Mouse (Mus musculus): Measurements from ENCODE around the gene Gm49336. TPM values are rescaled to one million over a fixed set of nuclear protein-coding genes. Genes with fewer than 3 reads are reported as not detected.

Gene Gm49336
- total RNA-seq, 1 experiment, result 29.6 TPM

- Histone ChIP-seq H3K9ac (ENCODE audit: insufficient read depth, low read depth, low read length, poor library complexity, severe bottlenecking) (peak overlapping the region; percentile 72; the same call in 1 of the 2 replicates), H3K4me1 (ENCODE audit: control insufficient read depth in 2 of 2, insufficient read depth in 2 of 2, low read length in 2 of 2, poor library complexity in 1 of 2) (peaks cover 0 to 6% of the 10 kb centered on the region in 2 experiments; a peak in 3 of 4 replicates), H3K27ac (ENCODE audit: insufficient read depth, low read depth, low read length, poor library complexity, severe bottlenecking) (no peak overlapping the region), H3K36me3 (ENCODE audit: control insufficient read depth, insufficient read depth, low read length, poor library complexity, severe bottlenecking) (no peaks in the 10 kb centered on the region), H3K4me3 (ENCODE audit: insufficient read depth in 1 of 2, low read depth in 1 of 2, low read length in 2 of 2, poor library complexity in 1 of 2, severe bottlenecking in 1 of 2) (peak overlapping the region; percentile 63 to 83), H3K9me3 (ENCODE audit: control insufficient read depth, insufficient read depth, low read depth, low read length) (no peaks in the 10 kb centered on the region)
- DNase-seq (ENCODE audit: low read depth, low spot score), result no peak
- no peak for TF ChIP-seq ZC3H11A (IDR thresholded peaks at IDR 0.05; ENCODE audit: borderline replicate concordance, low read depth, low read length)
- no peak for TF ChIP-seq CHD2 (IDR thresholded peaks at IDR 0.05; ENCODE audit: low read depth, low read length)
- no peak for TF ChIP-seq HCFC1 (IDR thresholded peaks at IDR 0.05; ENCODE audit: borderline replicate concordance, insufficient read depth, low read length)
- no peak for TF ChIP-seq MAFK (IDR thresholded peaks at IDR 0.05; ENCODE audit: insufficient read depth, low read depth, low read length)
- in situ Hi-C loops (cut with MboI; ENCODE audit: low sequenced_read_pairs in 2 of 2, unreplicated experiment in 2 of 2), result no loop called here
Measured at GRCm38 (mm10) chr14:60177614-60178570, 73.4 kb downstream of the Gm49336 start.

GRCm38 (mm10) chr14:60176891-60177613 lies 74.3 kb downstream of the Gm49336 start:
- H3K36me3 ChIP-seq (ENCODE audit: control insufficient read depth, insufficient read depth, low read length, poor library complexity, severe bottlenecking), result no peaks in the 10 kb centered on the region
- TF ChIP-seq HCFC1 (IDR thresholded peaks at IDR 0.05; ENCODE audit: borderline replicate concordance, insufficient read depth, low read length) (peak; percentile 53; the same call in 1 of the 2 replicates), ZC3H11A (IDR thresholded peaks at IDR 0.05; ENCODE audit: borderline replicate concordance, low read depth, low read length) (no peak)
- DNase-seq (ENCODE audit: low read depth, low spot score), result no peak
- H3K4me3 ChIP-seq (ENCODE audit: insufficient read depth in 1 of 2, low read depth in 1 of 2, low read length in 2 of 2, poor library complexity in 1 of 2, severe bottlenecking in 1 of 2), result peak overlapping the region; percentile 63 to 83
- in situ Hi-C loops (cut with MboI; ENCODE audit: low sequenced_read_pairs in 2 of 2, unreplicated experiment in 2 of 2), result no loop called here
- H3K9ac ChIP-seq (ENCODE audit: insufficient read depth, low read depth, low read length, poor library complexity, severe bottlenecking), result peak overlapping the region; percentile 72
- no peak overlapping the region for H3K27ac ChIP-seq (ENCODE audit: insufficient read depth, low read depth, low read length, poor library complexity, severe bottlenecking)
- no peaks in the 10 kb centered on the region for H3K9me3 ChIP-seq (ENCODE audit: control insufficient read depth, insufficient read depth, low read depth, low read length)
- H3K4me1 ChIP-seq (ENCODE audit: control insufficient read depth in 2 of 2, insufficient read depth in 2 of 2, low read length in 2 of 2, poor library complexity in 1 of 2), result peaks cover 0 to 6% of the 10 kb centered on the region in 2 experiments; a peak in 3 of 4 replicates

- Histone ChIP-seq H3K36me3 (ENCODE audit: control insufficient read depth, insufficient read depth, low read length, poor library complexity, severe bottlenecking) (no peaks in the 10 kb centered on the region), H3K9me3 (ENCODE audit: control insufficient read depth, insufficient read depth, low read depth, low read length) (no peaks in the 10 kb centered on the region), H3K4me1 (ENCODE audit: control insufficient read depth in 2 of 2, insufficient read depth in 2 of 2, low read length in 2 of 2, poor library complexity in 1 of 2) (peaks cover 0 to 6% of the 10 kb centered on the region in 2 experiments; a peak in 3 of 4 replicates), H3K9ac (ENCODE audit: insufficient read depth, low read depth, low read length, poor library complexity, severe bottlenecking) (no peak overlapping the region), H3K27ac (ENCODE audit: insufficient read depth, low read depth, low read length, poor library complexity, severe bottlenecking) (no peak overlapping the region), H3K4me3 (ENCODE audit: insufficient read depth in 1 of 2, low read depth in 1 of 2, low read length in 2 of 2, poor library complexity in 1 of 2, severe bottlenecking in 1 of 2) (peak overlapping the region; percentile 63 to 83; a peak in 3 of 4 replicates)
- TF ChIP-seq CHD2 (IDR thresholded peaks at IDR 0.05; ENCODE audit: low read depth, low read length) (no peak), MAFK (IDR thresholded peaks at IDR 0.05; ENCODE audit: insufficient read depth, low read depth, low read length) (no peak), ZNF384 (IDR thresholded peaks at IDR 0.05; ENCODE audit: low read depth, low read length) (no peak), HCFC1 (IDR thresholded peaks at IDR 0.05; ENCODE audit: borderline replicate concordance, insufficient read depth, low read length) (no peak), ZC3H11A (IDR thresholded peaks at IDR 0.05; ENCODE audit: borderline replicate concordance, low read depth, low read length) (no peak)
- in situ Hi-C loops (cut with MboI; ENCODE audit: low sequenced_read_pairs in 2 of 2, unreplicated experiment in 2 of 2), result no loop called here
- no peak for DNase-seq (ENCODE audit: low read depth, low spot score)
Measured at GRCm38 (mm10) chr14:60176469-60176890, 74.8 kb downstream of the Gm49336 start.

- Histone ChIP-seq H3K27ac (ENCODE audit: insufficient read depth, low read depth, low read length, poor library complexity, severe bottlenecking) (no peak overlapping the region), H3K4me1 (ENCODE audit: control insufficient read depth in 2 of 2, insufficient read depth in 2 of 2, low read length in 2 of 2, poor library complexity in 1 of 2) (peaks cover 0 to 5% of the 10 kb centered on the region in 2 experiments; a peak in 2 of 4 replicates), H3K36me3 (ENCODE audit: control insufficient read depth, insufficient read depth, low read length, poor library complexity, severe bottlenecking) (no peaks in the 10 kb centered on the region), H3K9me3 (ENCODE audit: control insufficient read depth, insufficient read depth, low read depth, low read length) (no peaks in the 10 kb centered on the region), H3K4me3 (ENCODE audit: insufficient read depth in 1 of 2, low read depth in 1 of 2, low read length in 2 of 2, poor library complexity in 1 of 2, severe bottlenecking in 1 of 2) (no peak overlapping the region), H3K9ac (ENCODE audit: insufficient read depth, low read depth, low read length, poor library complexity, severe bottlenecking) (no peak overlapping the region)
- TF ChIP-seq HCFC1 (IDR thresholded peaks at IDR 0.05; ENCODE audit: borderline replicate concordance, insufficient read depth, low read length) (no peak), CHD2 (IDR thresholded peaks at IDR 0.05; ENCODE audit: low read depth, low read length) (no peak), ZC3H11A (IDR thresholded peaks at IDR 0.05; ENCODE audit: borderline replicate concordance, low read depth, low read length) (no peak), MAFK (IDR thresholded peaks at IDR 0.05; ENCODE audit: insufficient read depth, low read depth, low read length) (no peak), ZNF384 (IDR thresholded peaks at IDR 0.05; ENCODE audit: low read depth, low read length) (no peak)
- in situ Hi-C loops (cut with MboI; ENCODE audit: low sequenced_read_pairs in 2 of 2, unreplicated experiment in 2 of 2), result no loop called here
- DNase-seq (ENCODE audit: low read depth, low spot score), result no peak
Measured at GRCm38 (mm10) chr14:60172286-60173055, 78.8 kb downstream of the Gm49336 start.

Measured in ES-E14 (cell line).